ENCODE assay signal across 8 mouse cellular contexts in the genomic region with DNA sequence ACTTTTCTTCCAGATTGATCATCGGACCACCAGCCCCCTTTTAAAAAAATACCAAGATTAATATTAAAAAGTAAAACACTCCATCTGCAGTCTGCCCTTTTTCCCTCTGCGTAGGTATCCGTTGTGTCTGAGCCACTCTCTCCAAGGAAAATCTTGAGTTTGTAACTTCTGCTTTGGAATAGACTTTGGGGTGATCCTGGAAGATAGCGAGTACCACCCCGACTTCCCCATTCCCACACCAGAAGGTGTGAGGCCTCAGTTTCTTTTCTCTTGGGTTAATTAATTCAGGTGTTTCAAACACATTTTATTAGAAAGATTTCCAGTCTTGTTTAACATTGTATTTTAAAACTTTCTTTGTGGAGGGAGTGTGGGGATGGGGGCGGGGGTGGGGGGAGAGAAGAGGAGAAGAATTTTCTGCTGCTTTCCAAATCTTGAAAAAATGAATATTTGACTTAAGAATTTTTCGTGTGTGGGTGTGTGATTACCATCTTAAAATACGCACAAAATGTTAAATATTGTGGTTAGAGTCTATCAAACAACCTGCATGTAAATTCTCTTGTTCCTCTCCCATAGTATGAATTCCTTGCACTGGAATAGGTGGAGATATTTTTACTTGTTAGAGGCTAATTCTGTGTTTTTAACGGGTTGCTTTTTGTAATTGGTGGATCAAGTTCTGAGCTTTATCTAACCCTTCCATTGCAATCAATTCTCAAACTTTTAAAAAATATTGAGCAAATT. TPM values are rescaled to one million over a fixed set of nuclear protein-coding genes. Genes with fewer than 3 reads are reported as not detected.
DNase-seq lines count a peak whose midpoint lies in the region; ATAC-seq and TF ChIP-seq lines count a peak whose summit lies in the region.

No protein-coding gene starts in this region.

- 9% methylated on average over 9 of the region's 9 CpGs for WGBS in spleen, adult 2 months
- 6% methylated on average over 9 of the region's 9 CpGs for WGBS in limb, embryonic 14.5 days
- WGBS in stomach, embryonic 15.5 days = 3% methylated on average over 9 of the region's 9 CpGs

- peak overlapping the region; percentile 87; the same call in 1 of the 2 replicates for H3K27ac ChIP-seq in gastrocnemius, adult 2 months
- H3K27ac ChIP-seq in spleen, adult 2 months (ENCODE audit: insufficient read depth, low read length) = no peak overlapping the region
- peak overlapping the region; percentile 93 for H3K27ac ChIP-seq in limb, embryonic 14.5 days (replicated peaks; ENCODE audit: low read depth, low read length)
- peak overlapping the region; percentile 93 for H3K27ac ChIP-seq in stomach, embryonic 15.5 days

- H3K9ac ChIP-seq in limb, embryonic 14.5 days (ENCODE audit: low read depth, low read length, severe bottlenecking) = peak overlapping the region; percentile 90
- H3K9ac ChIP-seq in stomach, embryonic 15.5 days = peak overlapping the region; percentile 71; the same call in 1 of the 2 replicates

- no peaks in the 10 kb centered on the region for H3K27me3 ChIP-seq in spleen, adult 2 months (ENCODE audit: control insufficient read depth, insufficient read depth, low read length)
- no peaks in the 10 kb centered on the region for H3K27me3 ChIP-seq in limb, embryonic 14.5 days (ENCODE audit: control insufficient read depth, insufficient read depth, low read length)
- H3K27me3 ChIP-seq in stomach, embryonic 15.5 days (replicated peaks) = no peaks in the 10 kb centered on the region

- no peak for ATAC-seq in limb, embryonic 14.5 days (ENCODE audit: low FRiP score, low read depth)
- no peak for ATAC-seq in stomach, embryonic 15.5 days (ENCODE audit: insufficient read depth, low FRiP score, low read depth)

- H3K36me3 ChIP-seq in spleen, adult 2 months (ENCODE audit: control insufficient read depth, insufficient read depth, low read length) = no peaks in the 10 kb centered on the region; the same call in 1 of the 2 replicates
- H3K36me3 ChIP-seq in limb, embryonic 14.5 days (ENCODE audit: control insufficient read depth, insufficient read depth, low read length) = peaks cover 29% of the 10 kb centered on the region
- H3K36me3 ChIP-seq in stomach, embryonic 15.5 days = peaks cover 11% of the 10 kb centered on the region

- TF ChIP-seq CTCF in gastrocnemius, adult 2 months (IDR thresholded peaks at IDR 0.05) = no peak
- TF ChIP-seq CTCF in spleen, adult 2 months (IDR thresholded peaks at IDR 0.05; ENCODE audit: extremely low read depth, insufficient read depth, insufficient read length, insufficient replicate concordance) = no peak

- H3K4me3 ChIP-seq in gastrocnemius, adult 2 months = peak overlapping the region; percentile 78
- H3K4me3 ChIP-seq in spleen, adult 2 months (ENCODE audit: extremely low read depth, insufficient read depth, insufficient read length) = peak overlapping the region; percentile 64
- H3K4me3 ChIP-seq in limb, embryonic 14.5 days (replicated peaks; ENCODE audit: low read length) = peak overlapping the region; percentile 67
- H3K4me3 ChIP-seq in stomach, embryonic 15.5 days (replicated peaks) = peak overlapping the region; percentile 80

- intact Hi-C loops in gastrocnemius, adult 2 months (cut with DNase I) = no loop called here

- no peak for TF ChIP-seq POLR2A in spleen, adult 2 months (IDR thresholded peaks at IDR 0.05; ENCODE audit: low read depth, low read length)
- no peak for TF ChIP-seq POLR2A in limb, embryonic 14.5 days (IDR thresholded peaks at IDR 0.05; ENCODE audit: borderline replicate concordance, extremely low read depth, insufficient read depth, insufficient read length)

- H3K4me1 ChIP-seq in spleen, adult 2 months (ENCODE audit: control insufficient read depth, insufficient read depth, insufficient read length) = no peaks in the 10 kb centered on the region
- peaks cover 12% of the 10 kb centered on the region for H3K4me1 ChIP-seq in limb, embryonic 14.5 days (ENCODE audit: control insufficient read depth, insufficient read depth, low read length)
- peaks cover 6% of the 10 kb centered on the region; the same call in 1 of the 2 replicates for H3K4me1 ChIP-seq in stomach, embryonic 15.5 days

- DNase-seq in gastrocnemius, adult 2 months = no peak
- no peak for DNase-seq in gastrocnemius, adult 18-20 months (ENCODE audit: low spot score)
- DNase-seq in spleen, adult 2 months (ENCODE audit: low read depth in 1 of 2, low spot score in 2 of 2) = no peak
- DNase-seq in spleen, adult 12 weeks (ENCODE audit: low spot score) = no peak
- DNase-seq in limb, embryonic 14.5 days (ENCODE audit: low spot score) = no peak
- DNase-seq in layer of hippocampus, adult 8-10 months (ENCODE audit: low spot score in 2 of 2) = no peak
- DNase-seq in left cerebral cortex, adult 8-10 months (ENCODE audit: low spot score in 2 of 2) = no peak

- H3K4me2 ChIP-seq in limb, embryonic 14.5 days (replicated peaks; ENCODE audit: low read depth, low read length, severe bottlenecking) = peak overlapping the region; percentile 57
- peak overlapping the region; percentile 53 for H3K4me2 ChIP-seq in stomach, embryonic 15.5 days

- no peaks in the 10 kb centered on the region for H3K9me3 ChIP-seq in limb, embryonic 14.5 days (ENCODE audit: control insufficient read depth, low read length)
- no peaks in the 10 kb centered on the region for H3K9me3 ChIP-seq in stomach, embryonic 15.5 days

RNA-seq across cellular contexts. Expression of gene Ska2, which starts 1.3 kb away (rescaled TPM):
- total RNA-seq in gastrocnemius, adult 2 months (2021) = 1 to 10 TPM; 2.6 to 5.5 TPM
- total RNA-seq in gastrocnemius, adult 18-20 months (2021) = 1 to 10 TPM; 4.6 to 5.3 TPM
- polyA plus RNA-seq in spleen, adult 2 months (2012; rRNA removed) = 2.5 and 2.6 TPM in 2 replicates
- polyA plus RNA-seq in limb, embryonic 14.5 days (2012; rRNA removed) = 56.9 and 58.2 TPM in 2 replicates
- polyA plus RNA-seq in limb, embryonic 14.5 days (2014; fragmentation: Nextera tagmentation; extraction: Ambion mirVana) = 50.6 and 56.4 TPM in 2 replicates
- 47.7 and 49.4 TPM in 2 replicates for polyA plus RNA-seq in stomach, embryonic 15.5 days (2015; fragmentation: Nextera tagmentation; extraction: Ambion mirVana)
- 10 to 100 TPM; 13.7 to 16.1 (median 14.8) TPM for total RNA-seq in layer of hippocampus, adult 8-10 months (2022)
- total RNA-seq in left cerebral cortex, adult 8-10 months (2022) = 10 to 100 TPM; 11.2 to 13.8 (median 12.4) TPM

RNA-seq across cellular contexts. Expression of gene Prr11, which starts 1.8 kb away (rescaled TPM):
- under 1 TPM; 0.10 to 0.22 TPM for total RNA-seq in gastrocnemius, adult 2 months (2021)
- total RNA-seq in gastrocnemius, adult 18-20 months (2021) = under 1 TPM; 0.16 to 0.17 TPM
- 0.69 and 0.84 TPM in 2 replicates for polyA plus RNA-seq in spleen, adult 2 months (2012; rRNA removed)
- polyA plus RNA-seq in limb, embryonic 14.5 days (2012; rRNA removed) = 13.9 and 16.0 TPM in 2 replicates
- 9.9 and 10.6 TPM in 2 replicates for polyA plus RNA-seq in limb, embryonic 14.5 days (2014; fragmentation: Nextera tagmentation; extraction: Ambion mirVana)
- polyA plus RNA-seq in stomach, embryonic 15.5 days (2015; fragmentation: Nextera tagmentation; extraction: Ambion mirVana) = 6.6 and 8.1 TPM in 2 replicates
- under 1 TPM; 0.27 to 0.52 (median 0.40) TPM for total RNA-seq in layer of hippocampus, adult 8-10 months (2022)
- total RNA-seq in left cerebral cortex, adult 8-10 months (2022) = under 1 TPM; 0.15 to 0.50 (median 0.43) TPM

RNA-seq across cellular contexts. Expression of gene Trim37, which starts 16.5 kb away (rescaled TPM):
- 1 to 10 TPM; 3.3 to 3.6 TPM for total RNA-seq in gastrocnemius, adult 2 months (2021)
- 1 to 10 TPM; 3.4 to 3.9 TPM for total RNA-seq in gastrocnemius, adult 18-20 months (2021)
- polyA plus RNA-seq in spleen, adult 2 months (2012; rRNA removed) = 1.4 and 1.7 TPM in 2 replicates
- polyA plus RNA-seq in limb, embryonic 14.5 days (2012; rRNA removed) = 9.6 and 12.3 TPM in 2 replicates
- 21.9 and 25.1 TPM in 2 replicates for polyA plus RNA-seq in limb, embryonic 14.5 days (2014; fragmentation: Nextera tagmentation; extraction: Ambion mirVana)
- 29.3 and 30.6 TPM in 2 replicates for polyA plus RNA-seq in stomach, embryonic 15.5 days (2015; fragmentation: Nextera tagmentation; extraction: Ambion mirVana)
- 100 to 1,000 TPM; 166 to 174 (median 170) TPM for total RNA-seq in layer of hippocampus, adult 8-10 months (2022)
- total RNA-seq in left cerebral cortex, adult 8-10 months (2022) = 100 to 1,000 TPM; 199 to 222 (median 214) TPM

RNA-seq across cellular contexts. Expression of gene Smg8, which starts 23.8 kb away (rescaled TPM):
- total RNA-seq in gastrocnemius, adult 2 months (2021) = 1 to 10 TPM; 7.6 to 8.9 TPM
- total RNA-seq in gastrocnemius, adult 18-20 months (2021) = 1 to 10 TPM; 8.0 to 8.6 TPM
- polyA plus RNA-seq in spleen, adult 2 months (2012; rRNA removed) = 4.7 and 5.0 TPM in 2 replicates
- polyA plus RNA-seq in limb, embryonic 14.5 days (2012; rRNA removed) = 18.6 and 19.5 TPM in 2 replicates
- 20.3 and 21.5 TPM in 2 replicates for polyA plus RNA-seq in limb, embryonic 14.5 days (2014; fragmentation: Nextera tagmentation; extraction: Ambion mirVana)
- polyA plus RNA-seq in stomach, embryonic 15.5 days (2015; fragmentation: Nextera tagmentation; extraction: Ambion mirVana) = 17.2 TPM in 2 replicates
- total RNA-seq in layer of hippocampus, adult 8-10 months (2022) = 10 to 100 TPM; 16.4 to 18.6 (median 17.5) TPM
- 10 to 100 TPM; 16.1 to 17.3 (median 16.5) TPM for total RNA-seq in left cerebral cortex, adult 8-10 months (2022)

RNA-seq across cellular contexts. Expression of gene Gdpd1, which starts 36.5 kb away (rescaled TPM):
- 1 to 10 TPM; 3.3 to 4.2 TPM for total RNA-seq in gastrocnemius, adult 2 months (2021)
- 1 to 10 TPM; 4.2 to 4.6 TPM for total RNA-seq in gastrocnemius, adult 18-20 months (2021)
- 1.7 and 1.9 TPM in 2 replicates for polyA plus RNA-seq in spleen, adult 2 months (2012; rRNA removed)
- 8.1 and 8.8 TPM in 2 replicates for polyA plus RNA-seq in limb, embryonic 14.5 days (2012; rRNA removed)
- polyA plus RNA-seq in limb, embryonic 14.5 days (2014; fragmentation: Nextera tagmentation; extraction: Ambion mirVana) = 19.3 and 22.0 TPM in 2 replicates
- 24.5 and 26.7 TPM in 2 replicates for polyA plus RNA-seq in stomach, embryonic 15.5 days (2015; fragmentation: Nextera tagmentation; extraction: Ambion mirVana)
- total RNA-seq in layer of hippocampus, adult 8-10 months (2022) = 10 to 100 TPM; 39.8 to 54.5 (median 45.0) TPM
- 10 to 100 TPM; 37.4 to 40.5 (median 39.0) TPM for total RNA-seq in left cerebral cortex, adult 8-10 months (2022)

Comparison
In these comparisons a context has a peak if more than half of its experiments do, and no peak if none do; other contexts are left out.
1. RNA of gene Trim37, which starts 16.5 kb away (total RNA-seq): 199 to 222 TPM in left cerebral cortex, adult 8-10 months and 166 to 174 TPM in layer of hippocampus, adult 8-10 months; 3.4 to 3.9 TPM in gastrocnemius, adult 18-20 months and 3.3 to 3.6 TPM in gastrocnemius, adult 2 months; every median in the first group is over 10 times any median in the second.
2. Peak in every context shown above with its lines, with median percentiles within 50 percentile points of each other: H3K4me3 ChIP-seq.